Mouse (Mus musculus): ENCODE data around the gene Akap6. TPM values are rescaled to one million over a fixed set of nuclear protein-coding genes. Genes with fewer than 3 reads are reported as not detected.

The Akap6 gene
- polyA plus RNA-seq, 2 experiments = under 0.01 to 0.01 TPM

DNA sequence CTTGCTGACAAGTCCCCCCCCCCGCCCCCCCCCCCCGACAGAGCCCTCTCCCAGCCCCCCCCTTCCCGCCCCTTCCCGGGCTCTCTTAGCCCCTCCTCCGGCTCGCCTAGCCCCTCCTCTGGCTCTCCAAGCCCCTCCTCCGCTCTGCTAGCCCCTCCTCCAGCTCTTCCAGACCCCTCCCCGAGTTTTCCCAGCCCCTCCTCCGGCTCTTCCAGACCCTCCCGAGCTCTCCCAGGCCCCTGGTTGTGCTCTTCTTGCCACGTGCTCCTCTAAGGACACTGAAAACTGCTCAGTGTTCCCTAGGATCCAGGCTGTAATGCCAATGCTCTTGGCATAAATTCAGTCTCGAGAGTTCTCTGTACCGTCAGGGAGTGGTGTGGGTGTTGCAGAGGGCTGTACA, 234.6 kb downstream of the Akap6 start:
- WGBS (ENCODE audit: insufficient replicate concordance) = 53% methylated on average over 6 of the region's 13 CpGs
- Histone ChIP-seq H3K9ac (replicated peaks) (no peak overlapping the region), H3K4me3 (ENCODE audit: insufficient read depth in 1 of 2, low read depth in 2 of 2, low read length in 2 of 2) (no peak overlapping the region), H3K9me3 (ENCODE audit: control insufficient read depth, low read length) (no peaks in the 10 kb centered on the region), H3K4me1 (replicated peaks; ENCODE audit: control insufficient read depth in 2 of 2, insufficient read depth in 2 of 2, low read length in 1 of 2) (no peaks in the 10 kb centered on the region), H3K4me2 (ENCODE audit: low read depth) (no peak overlapping the region), H3K36me3 (replicated peaks; ENCODE audit: control insufficient read depth, insufficient read depth, low read depth) (no peaks in the 10 kb centered on the region), H3K27ac (no peak overlapping the region), H3K27me3 (ENCODE audit: control insufficient read depth, insufficient read depth, low read length) (no peaks in the 10 kb centered on the region)
- no peak for TF ChIP-seq CTCF (IDR thresholded peaks at IDR 0.05; ENCODE audit: low read depth)
- no peak for TF ChIP-seq EP300 (IDR thresholded peaks at IDR 0.05; ENCODE audit: low read depth)
- ATAC-seq (ENCODE audit: insufficient read depth) (no peak), DNase-seq (ENCODE audit: low read depth in 3 of 3, low spot score in 3 of 3) (no peak)

DNA sequence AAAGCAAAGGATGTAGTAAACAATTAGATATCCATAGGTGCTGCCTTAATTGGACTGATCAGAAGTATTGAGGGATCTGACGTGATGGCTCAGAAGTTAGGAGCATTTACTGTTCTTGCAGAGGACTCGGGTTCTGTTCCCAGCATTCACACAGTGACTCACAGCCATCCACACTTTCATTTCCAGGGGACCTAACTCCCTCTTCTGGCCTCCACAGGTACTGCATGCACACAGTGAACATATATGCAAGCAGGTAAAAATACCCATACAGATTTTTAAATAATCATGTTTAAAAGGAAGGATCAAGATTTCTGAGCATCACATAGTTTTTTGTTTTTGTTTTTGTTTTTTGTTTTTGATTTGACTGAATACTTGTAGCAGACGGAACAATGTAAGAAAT, 235.8 kb downstream of the Akap6 start:
- H3K4me1 ChIP-seq (replicated peaks; ENCODE audit: control insufficient read depth in 2 of 2, insufficient read depth in 2 of 2, low read length in 1 of 2) = no peaks in the 10 kb centered on the region
- 60% methylated on average over 3 of the region's 3 CpGs for WGBS (ENCODE audit: insufficient replicate concordance)
- H3K9me3 ChIP-seq (ENCODE audit: control insufficient read depth, low read length) = no peaks in the 10 kb centered on the region
- H3K4me3 ChIP-seq (ENCODE audit: insufficient read depth in 1 of 2, low read depth in 2 of 2, low read length in 2 of 2) = no peak overlapping the region
- H3K27me3 ChIP-seq (ENCODE audit: control insufficient read depth, insufficient read depth, low read length) = no peaks in the 10 kb centered on the region
- no peaks in the 10 kb centered on the region for H3K36me3 ChIP-seq (replicated peaks; ENCODE audit: control insufficient read depth, insufficient read depth, low read depth)
- no peak overlapping the region for H3K4me2 ChIP-seq (ENCODE audit: low read depth)
- ATAC-seq (ENCODE audit: insufficient read depth) (no peak), DNase-seq (ENCODE audit: low read depth in 3 of 3, low spot score in 3 of 3) (no peak)
- H3K9ac ChIP-seq (replicated peaks) = no peak overlapping the region
- TF ChIP-seq EP300 (IDR thresholded peaks at IDR 0.05; ENCODE audit: low read depth) (no peak), CTCF (IDR thresholded peaks at IDR 0.05; ENCODE audit: low read depth) (peak; percentile 49)
- H3K27ac ChIP-seq = no peak overlapping the region

DNA sequence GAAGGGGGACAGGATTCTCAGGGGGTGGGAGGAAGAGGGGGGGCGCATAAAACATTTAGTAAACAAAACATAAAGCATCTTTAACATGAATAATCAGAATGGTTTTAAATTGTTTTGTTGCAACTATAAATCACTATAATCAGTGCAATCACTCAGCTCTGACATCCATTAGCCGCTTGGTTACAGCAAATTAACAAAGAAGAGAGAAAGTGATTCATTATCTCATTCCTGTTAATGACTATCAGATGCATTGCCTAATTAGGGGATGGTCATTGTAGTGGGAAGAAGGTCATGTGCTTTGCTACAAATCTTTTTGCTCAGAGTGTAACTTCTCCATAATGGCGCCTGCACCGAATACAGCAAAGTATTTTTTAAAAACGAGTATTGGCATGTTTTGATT, 239.6 kb downstream of the Akap6 start:
- no peaks in the 10 kb centered on the region for H3K9me3 ChIP-seq (ENCODE audit: control insufficient read depth, low read length)
- H3K27ac ChIP-seq = no peak overlapping the region
- H3K4me2 ChIP-seq (ENCODE audit: low read depth) = no peak overlapping the region
- H3K4me1 ChIP-seq (replicated peaks; ENCODE audit: control insufficient read depth in 2 of 2, insufficient read depth in 2 of 2, low read length in 1 of 2) = no peaks in the 10 kb centered on the region
- no peak overlapping the region for H3K9ac ChIP-seq (replicated peaks)
- WGBS (ENCODE audit: insufficient replicate concordance) = 60% methylated on average over 5 of the region's 5 CpGs
- no peak for TF ChIP-seq CTCF (IDR thresholded peaks at IDR 0.05; ENCODE audit: low read depth)
- TF ChIP-seq EP300 (IDR thresholded peaks at IDR 0.05; ENCODE audit: low read depth) = no peak
- no peaks in the 10 kb centered on the region for H3K27me3 ChIP-seq (ENCODE audit: control insufficient read depth, insufficient read depth, low read length)
- no peak for ATAC-seq (ENCODE audit: insufficient read depth)
- no peak overlapping the region for H3K4me3 ChIP-seq (ENCODE audit: insufficient read depth in 1 of 2, low read depth in 2 of 2, low read length in 2 of 2)
- no peak for DNase-seq (ENCODE audit: low read depth in 3 of 3, low spot score in 3 of 3)
- no peaks in the 10 kb centered on the region for H3K36me3 ChIP-seq (replicated peaks; ENCODE audit: control insufficient read depth, insufficient read depth, low read depth)

DNA sequence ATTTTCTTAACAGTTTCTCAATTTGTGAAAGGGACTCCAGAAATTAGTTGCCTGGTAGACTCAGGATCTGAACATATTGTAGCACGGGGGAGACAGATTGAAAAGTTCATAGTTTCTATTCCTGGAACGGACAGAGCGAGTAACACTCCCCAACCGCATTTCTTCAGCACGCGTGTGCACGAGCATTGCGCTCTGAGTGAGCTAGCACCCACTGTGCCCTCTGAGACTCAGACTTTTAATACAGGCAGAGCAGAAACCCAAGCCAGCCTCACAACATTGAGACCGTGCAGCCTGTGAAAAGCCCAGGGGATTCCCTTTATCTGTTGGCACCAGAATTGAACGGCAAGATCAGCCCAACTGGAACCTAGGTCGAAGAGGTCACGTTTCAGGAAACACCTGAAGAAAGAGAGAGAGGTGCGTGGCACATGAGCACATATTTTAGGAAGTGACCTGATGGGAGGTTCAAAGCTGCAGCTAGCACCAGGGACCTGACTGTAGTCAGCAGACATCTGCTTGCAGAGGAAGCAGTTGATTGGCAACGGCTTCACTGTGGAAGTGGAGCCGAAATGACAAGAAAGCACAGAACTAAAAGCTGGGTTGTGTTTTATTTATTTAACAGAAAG, 240.3 kb downstream of the Akap6 start:
- Histone ChIP-seq H3K27me3 (ENCODE audit: control insufficient read depth, insufficient read depth, low read length) (no peaks in the 10 kb centered on the region), H3K4me2 (ENCODE audit: low read depth) (no peak overlapping the region), H3K27ac (no peak overlapping the region), H3K4me3 (ENCODE audit: insufficient read depth in 1 of 2, low read depth in 2 of 2, low read length in 2 of 2) (no peak overlapping the region), H3K9me3 (ENCODE audit: control insufficient read depth, low read length) (no peaks in the 10 kb centered on the region), H3K9ac (replicated peaks) (no peak overlapping the region), H3K4me1 (replicated peaks; ENCODE audit: control insufficient read depth in 2 of 2, insufficient read depth in 2 of 2, low read length in 1 of 2) (no peaks in the 10 kb centered on the region), H3K36me3 (replicated peaks; ENCODE audit: control insufficient read depth, insufficient read depth, low read depth) (no peaks in the 10 kb centered on the region)
- 40% methylated on average over 15 of the region's 15 CpGs for WGBS (ENCODE audit: insufficient replicate concordance)
- no peak for DNase-seq (ENCODE audit: low read depth in 3 of 3, low spot score in 3 of 3)
- no peak for TF ChIP-seq EP300 (IDR thresholded peaks at IDR 0.05; ENCODE audit: low read depth)
- TF ChIP-seq CTCF (IDR thresholded peaks at IDR 0.05; ENCODE audit: low read depth) = no peak
- no peak for ATAC-seq (ENCODE audit: insufficient read depth)

DNA sequence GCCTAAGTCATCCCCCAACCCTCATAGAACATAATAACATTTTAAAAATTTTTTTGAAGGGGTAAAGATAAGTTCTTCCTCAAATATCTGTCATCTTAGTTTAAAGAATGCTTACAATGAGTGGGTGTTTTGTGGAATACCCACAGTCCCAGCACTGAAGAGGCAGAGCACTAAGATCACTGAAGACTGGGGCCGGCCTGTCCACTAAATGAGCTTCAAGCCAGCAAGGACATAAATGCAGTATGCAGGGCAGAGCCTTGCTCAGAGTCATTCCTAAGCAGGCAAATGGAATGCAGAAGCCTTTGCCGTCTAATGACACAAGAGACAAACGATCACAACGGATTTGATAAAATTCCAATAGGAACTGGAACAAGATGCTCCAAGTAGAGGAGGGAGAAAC, 242.8 kb downstream of the Akap6 start:
- ATAC-seq (ENCODE audit: insufficient read depth) = no peak
- TF ChIP-seq CTCF (IDR thresholded peaks at IDR 0.05; ENCODE audit: low read depth) (no peak), EP300 (IDR thresholded peaks at IDR 0.05; ENCODE audit: low read depth) (no peak)
- WGBS (ENCODE audit: insufficient replicate concordance) = 61% methylated on average over 4 of the region's 4 CpGs
- DNase-seq (ENCODE audit: low read depth in 3 of 3, low spot score in 3 of 3) = no peak
- Histone ChIP-seq H3K4me3 (ENCODE audit: insufficient read depth in 1 of 2, low read depth in 2 of 2, low read length in 2 of 2) (no peak overlapping the region), H3K27ac (no peak overlapping the region), H3K9me3 (ENCODE audit: control insufficient read depth, low read length) (no peaks in the 10 kb centered on the region), H3K27me3 (ENCODE audit: control insufficient read depth, insufficient read depth, low read length) (no peaks in the 10 kb centered on the region), H3K9ac (replicated peaks) (no peak overlapping the region), H3K4me1 (replicated peaks; ENCODE audit: control insufficient read depth in 2 of 2, insufficient read depth in 2 of 2, low read length in 1 of 2) (no peaks in the 10 kb centered on the region), H3K4me2 (ENCODE audit: low read depth) (no peak overlapping the region), H3K36me3 (replicated peaks; ENCODE audit: control insufficient read depth, insufficient read depth, low read depth) (no peaks in the 10 kb centered on the region)
